Mouse (Mus musculus): ENCODE measurements around the gene Gpc3. TPM values are rescaled to one million over a fixed set of nuclear protein-coding genes. Genes with fewer than 3 reads are reported as not detected.

The Gpc3 gene
- total RNA-seq, 2 experiments from 2014 or later = not detected

Other genes starting within 250 kb of the Gpc3 start
- gene Ccdc160, start 177.2 kb upstream of the Gpc3 start, total RNA-seq (2015; ENCODE audit: low replicate concordance) = not detected in 2 replicates
- gene Ccdc160, start 177.2 kb upstream of the Gpc3 start, total RNA-seq (2017; ENCODE audit: low replicate concordance) = not detected in 2 replicates

All from erythroid progenitor cell, adult 5-6 weeks (primary cell).